Mouse (Mus musculus): Measurements from ENCODE around the gene Gp1bb. TPM values are rescaled to one million over a fixed set of nuclear protein-coding genes. Genes with fewer than 3 reads are reported as not detected.
A peak's percentile ranks its signal among the peaks of the same experiment; 100 is the strongest.

Gene Gp1bb
- polyA plus RNA-seq, 1 experiment from 2014 or later, result 2.8 TPM

DNA sequence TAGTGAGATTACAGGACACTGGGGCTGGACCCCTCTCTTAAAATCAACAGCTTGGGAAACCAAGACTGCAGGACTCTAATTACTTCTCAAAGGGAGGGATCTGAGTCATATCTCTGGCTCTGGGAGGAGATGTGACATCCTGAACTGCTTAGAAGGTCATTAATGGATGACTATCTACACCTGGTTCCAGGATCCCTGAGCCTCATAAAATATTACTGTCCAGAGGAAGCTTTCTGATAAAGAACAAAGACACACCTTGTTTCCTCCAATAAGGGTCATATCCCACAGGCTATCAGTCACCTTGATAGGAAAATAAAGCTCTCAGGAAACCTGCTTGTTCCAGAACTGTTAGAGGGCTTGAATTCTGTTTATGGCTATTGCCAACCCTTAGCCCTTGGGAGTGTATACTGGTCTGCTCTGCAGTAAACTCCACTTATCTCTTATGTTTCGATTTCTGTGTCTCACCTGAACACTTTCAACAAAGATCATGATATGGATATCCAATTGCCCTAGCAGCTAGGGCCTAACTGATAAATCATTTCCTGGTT is 17.3 kb upstream of the Gp1bb start:
- no peak for ATAC-seq (ENCODE audit: borderline replicate concordance, extremely low read depth, low FRiP score, low TSS enrichment)
- Histone ChIP-seq H3K9me3 (no peaks in the 10 kb centered on the region), H3K27me3 (no peaks in the 10 kb centered on the region), H3K4me1 (no peaks in the 10 kb centered on the region), H3K4me3 (no peak overlapping the region), H3K4me2 (no peak overlapping the region), H3K36me3 (no peaks in the 10 kb centered on the region), H3K27ac (no peak overlapping the region), H3K9ac (no peak overlapping the region)
- WGBS, result 68% methylated on average over 1 of the region's 1 CpGs

DNA sequence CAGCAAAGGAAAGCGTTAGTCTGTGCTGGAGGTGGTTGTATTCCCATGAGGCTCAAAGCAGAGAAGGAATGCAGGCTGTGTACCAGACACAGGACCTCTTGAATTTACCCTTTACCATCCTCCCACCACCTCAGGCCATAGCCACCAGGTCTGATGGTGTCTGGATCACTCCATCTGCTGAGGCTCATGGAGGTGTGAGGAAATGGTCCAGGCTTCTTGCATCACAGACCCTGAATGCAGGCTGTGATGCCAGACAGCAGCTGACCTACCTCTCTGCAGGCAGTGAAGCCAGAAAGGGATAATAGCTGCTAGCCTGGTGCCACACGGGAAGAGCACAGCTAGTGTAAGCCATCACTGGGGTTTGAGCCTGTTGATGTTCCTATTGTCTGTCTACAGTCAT is 16.2 kb upstream of the Gp1bb start:
- H3K9ac ChIP-seq, result no peak overlapping the region
- no peak overlapping the region for H3K4me2 ChIP-seq
- H3K9me3 ChIP-seq, result no peaks in the 10 kb centered on the region
- WGBS, result 35% methylated on average over 2 of the region's 2 CpGs
- no peak overlapping the region for H3K27ac ChIP-seq
- no peaks in the 10 kb centered on the region for H3K36me3 ChIP-seq
- no peak for ATAC-seq (ENCODE audit: borderline replicate concordance, extremely low read depth, low FRiP score, low TSS enrichment)
- H3K27me3 ChIP-seq, result no peaks in the 10 kb centered on the region
- no peak overlapping the region for H3K4me3 ChIP-seq
- no peaks in the 10 kb centered on the region for H3K4me1 ChIP-seq

- H3K4me1 ChIP-seq, result no peaks in the 10 kb centered on the region
- H3K9ac ChIP-seq, result no peak overlapping the region
- ATAC-seq (ENCODE audit: borderline replicate concordance, extremely low read depth, low FRiP score, low TSS enrichment), result no peak
- H3K4me3 ChIP-seq, result no peak overlapping the region
- no peak overlapping the region for H3K4me2 ChIP-seq
- 58% methylated on average over 3 of the region's 3 CpGs for WGBS
- H3K27me3 ChIP-seq, result no peaks in the 10 kb centered on the region
- H3K9me3 ChIP-seq, result no peaks in the 10 kb centered on the region
- no peaks in the 10 kb centered on the region for H3K36me3 ChIP-seq
- H3K27ac ChIP-seq, result no peak overlapping the region
Observed at GRCm38 (mm10) chr16:18636804-18637203, 14.6 kb upstream of the Gp1bb start.

GRCm38 (mm10) chr16:18636401-18636800 is 14.2 kb upstream of the Gp1bb start:
- WGBS, result 75% methylated on average over 5 of the region's 5 CpGs

GRCm38 (mm10) chr16:18633333-18633732 is 11.1 kb upstream of the Gp1bb start:
- peaks cover 2% of the 10 kb centered on the region; the same call in 1 of the 2 replicates for H3K27me3 ChIP-seq
- WGBS, result 10% methylated on average over 1 of the region's 1 CpGs
- no peak overlapping the region for H3K27ac ChIP-seq
- no peak for ATAC-seq (ENCODE audit: borderline replicate concordance, extremely low read depth, low FRiP score, low TSS enrichment)
- no peaks in the 10 kb centered on the region for H3K9me3 ChIP-seq
- no peak overlapping the region for H3K4me3 ChIP-seq
- peaks cover 17% of the 10 kb centered on the region for H3K4me1 ChIP-seq
- H3K9ac ChIP-seq, result no peak overlapping the region
- H3K4me2 ChIP-seq, result no peak overlapping the region
- H3K36me3 ChIP-seq, result no peaks in the 10 kb centered on the region

More at GRCm38 (mm10) chr16:18636401-18636800, 14.2 kb upstream of the Gp1bb start:
- no peaks in the 10 kb centered on the region for H3K4me1 ChIP-seq
- ATAC-seq (ENCODE audit: borderline replicate concordance, extremely low read depth, low FRiP score, low TSS enrichment), result no peak
- H3K4me2 ChIP-seq, result no peak overlapping the region
- H3K27ac ChIP-seq, result no peak overlapping the region
- no peaks in the 10 kb centered on the region for H3K27me3 ChIP-seq
- H3K9ac ChIP-seq, result no peak overlapping the region
- H3K36me3 ChIP-seq, result no peaks in the 10 kb centered on the region
- no peaks in the 10 kb centered on the region for H3K9me3 ChIP-seq
- H3K4me3 ChIP-seq, result no peak overlapping the region

DNA sequence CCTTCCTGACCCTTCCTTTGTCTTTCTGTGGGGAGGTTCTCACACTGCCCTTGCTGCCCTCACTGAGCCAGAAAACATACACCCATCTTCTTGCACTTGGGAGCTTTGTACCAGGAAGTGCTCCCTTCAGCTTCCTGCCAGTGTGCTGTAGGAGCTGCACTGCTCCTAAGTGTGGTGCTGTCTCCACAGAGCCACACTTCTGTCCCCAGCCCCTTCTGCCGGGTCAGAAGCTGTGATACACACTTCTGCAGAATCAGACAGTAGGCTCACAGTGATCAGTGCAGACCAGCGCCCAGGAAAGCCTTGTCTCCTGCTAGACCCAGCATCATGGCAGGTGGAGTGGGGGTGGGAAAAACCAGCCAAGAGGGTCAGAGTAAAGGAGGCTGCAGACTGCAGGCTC is 10.6 kb upstream of the Gp1bb start:
- Histone ChIP-seq H3K27me3 (peaks cover 7% of the 10 kb centered on the region; the same call in 1 of the 2 replicates), H3K9me3 (no peaks in the 10 kb centered on the region)
- WGBS, result 42% methylated on average over 2 of the region's 2 CpGs

DNA sequence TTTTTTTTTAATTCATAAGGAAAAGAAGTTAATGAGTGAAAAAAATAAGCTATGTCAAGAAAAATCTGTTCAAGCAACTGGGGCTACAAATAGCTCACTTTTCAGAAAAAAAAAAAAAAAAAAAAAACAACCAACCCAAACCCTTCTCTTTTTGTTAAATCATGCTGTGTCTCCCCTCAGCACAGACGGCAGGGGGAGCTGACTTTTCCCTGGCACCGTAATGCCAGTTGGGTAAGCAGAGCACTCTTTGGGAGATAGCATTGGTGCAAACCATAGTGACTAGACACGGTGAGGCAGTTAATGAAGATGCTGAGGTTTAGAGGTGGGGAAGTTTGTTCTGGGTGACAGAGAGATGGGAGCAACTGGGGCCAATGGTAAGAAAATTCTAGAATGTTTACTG is 9.9 kb upstream of the Gp1bb start:
- Histone ChIP-seq H3K9me3 (no peaks in the 10 kb centered on the region), H3K9ac (no peak overlapping the region), H3K27ac (no peak overlapping the region), H3K36me3 (no peaks in the 10 kb centered on the region), H3K4me2 (no peak overlapping the region), H3K4me1 (peaks cover 23% of the 10 kb centered on the region), H3K4me3 (no peak overlapping the region), H3K27me3 (peaks cover 14% of the 10 kb centered on the region)
- no peak for ATAC-seq (ENCODE audit: borderline replicate concordance, extremely low read depth, low FRiP score, low TSS enrichment)
- WGBS, result 37% methylated on average over 3 of the region's 3 CpGs

More for the DNA sequence above, 10.6 kb upstream of the Gp1bb start:
- no peak overlapping the region for H3K27ac ChIP-seq
- H3K36me3 ChIP-seq, result no peaks in the 10 kb centered on the region
- H3K4me1 ChIP-seq, result peaks cover 22% of the 10 kb centered on the region
- no peak overlapping the region for H3K9ac ChIP-seq
- H3K4me2 ChIP-seq, result no peak overlapping the region
- H3K4me3 ChIP-seq, result no peak overlapping the region
- no peak for ATAC-seq (ENCODE audit: borderline replicate concordance, extremely low read depth, low FRiP score, low TSS enrichment)

- Histone ChIP-seq H3K36me3 (no peaks in the 10 kb centered on the region), H3K9ac (no peak overlapping the region), H3K4me3 (no peak overlapping the region), H3K4me1 (peaks cover 31% of the 10 kb centered on the region), H3K27ac (no peak overlapping the region), H3K4me2 (no peak overlapping the region), H3K9me3 (no peaks in the 10 kb centered on the region), H3K27me3 (peaks cover 20% of the 10 kb centered on the region)
- ATAC-seq (ENCODE audit: borderline replicate concordance, extremely low read depth, low FRiP score, low TSS enrichment), result no peak
- 53% methylated on average over 7 of the region's 7 CpGs for WGBS
Observed at GRCm38 (mm10) chr16:18631141-18631540, 8.9 kb upstream of the Gp1bb start.

GRCm38 (mm10) chr16:18630291-18630690 is 8.1 kb upstream of the Gp1bb start:
- Histone ChIP-seq H3K4me1 (peaks cover 35% of the 10 kb centered on the region), H3K9me3 (no peaks in the 10 kb centered on the region), H3K27ac (no peak overlapping the region), H3K4me2 (peak overlapping the region; percentile 95), H3K36me3 (no peaks in the 10 kb centered on the region), H3K27me3 (peaks cover 29% of the 10 kb centered on the region), H3K9ac (peak overlapping the region; percentile 69), H3K4me3 (peak overlapping the region; percentile 76)
- 51% methylated on average over 5 of the region's 5 CpGs for WGBS
- ATAC-seq (ENCODE audit: borderline replicate concordance, extremely low read depth, low FRiP score, low TSS enrichment), result no peak

GRCm38 (mm10) chr16:18629390-18630231 is 7.4 kb upstream of the Gp1bb start, which contains the start of gene Sept5:
TSS of gene Sept5 (minus strand) at chr16:18629954.
- H3K9ac ChIP-seq, result peak within 1 kb of the TSS; percentile 69
- WGBS, result under 1% methylated on average over 61 of the region's 93 CpGs
- no peak within 1 kb of the TSS for H3K27ac ChIP-seq
- peaks cover 35% of the 10 kb centered on the region for H3K4me1 ChIP-seq
- no peaks in the 10 kb centered on the region for H3K36me3 ChIP-seq
- peak; percentile 43; the same call in 1 of the 2 replicates for ATAC-seq (ENCODE audit: borderline replicate concordance, extremely low read depth, low FRiP score, low TSS enrichment)
- H3K9me3 ChIP-seq, result no peaks in the 10 kb centered on the region
- peak within 1 kb of the TSS; percentile 76 for H3K4me3 ChIP-seq
- H3K4me2 ChIP-seq, result peak within 1 kb of the TSS; percentile 95
- H3K27me3 ChIP-seq, result peaks cover 36% of the 10 kb centered on the region

DNA sequence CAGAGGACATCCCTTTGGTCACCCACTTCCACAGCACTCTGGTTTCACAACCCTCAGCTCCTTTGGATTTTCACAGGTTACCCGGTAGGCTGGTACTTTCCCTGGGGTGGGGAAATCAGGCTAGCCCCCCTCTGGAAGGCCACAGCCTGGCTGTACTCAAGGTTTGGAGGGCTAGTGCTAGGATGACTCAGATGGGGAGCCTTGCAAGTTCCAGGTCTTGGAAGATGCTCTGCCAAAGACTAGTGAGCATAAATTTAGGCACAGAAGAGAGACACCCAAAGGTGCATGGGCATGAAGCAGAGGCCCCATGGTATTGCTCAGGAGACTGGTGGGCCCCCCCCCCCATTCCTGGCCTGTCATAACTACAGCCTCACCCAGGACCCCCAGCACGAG is 6.7 kb upstream of the Gp1bb start:
- Histone ChIP-seq H3K9ac (peak overlapping the region; percentile 69), H3K4me2 (peak overlapping the region; percentile 95), H3K27me3 (peaks cover 42% of the 10 kb centered on the region), H3K36me3 (0 out of 2 replicates have a peak, but pooled peaks cover 2% of the 10 kb centered on the region), H3K4me1 (peaks cover 35% of the 10 kb centered on the region), H3K27ac (no peak overlapping the region), H3K4me3 (peak overlapping the region; percentile 76), H3K9me3 (no peaks in the 10 kb centered on the region)
- no peak for ATAC-seq (ENCODE audit: borderline replicate concordance, extremely low read depth, low FRiP score, low TSS enrichment)
- WGBS, result 47% methylated on average over 2 of the region's 2 CpGs

Measured in lung, embryonic 15.5 days (tissue).